Mouse (Mus musculus) heart, adult 8-10 months (tissue): Measurements from ENCODE around the gene Plekhg2. TPM values are rescaled to one million over a fixed set of nuclear protein-coding genes. Genes with fewer than 3 reads are reported as not detected.

Experiments
- DNase-seq: peaks from one replicate; pipeline ENCODE4 v3.0.0; 2022; ENCODE audit warnings: low spot score
- total RNA-seq, 4 experiments: library from RNA; stranded (reverse); gene quantifications; 2 replicates each; pipeline ENCODE4 v1.2.4; 2022

The Plekhg2 gene
- total RNA-seq, 4 experiments from 2014 or later, result 8.9 to 13.2 (median 11.2) TPM

- no peak for DNase-seq
Observed at GRCm38 (mm10) chr7:28367663-28368275, 4.6 kb downstream of the Plekhg2 start.

GRCm38 (mm10) chr7:28362441-28363060 is 9.8 kb downstream of the Plekhg2 start:
- DNase-seq, result no peak

- no peak for DNase-seq
Observed at GRCm38 (mm10) chr7:28361647-28362341, 10.6 kb downstream of the Plekhg2 start.

- DNase-seq, result no peak
Observed at GRCm38 (mm10) chr7:28360291-28360690, 12.1 kb downstream of the Plekhg2 start.

- no peak for DNase-seq
Observed at GRCm38 (mm10) chr7:28359854-28360253, 12.5 kb downstream of the Plekhg2 start.

- DNase-seq, result no peak
Observed at GRCm38 (mm10) chr7:28358431-28358830, 14.0 kb downstream of the Plekhg2 start.

- no peak for DNase-seq
Observed at GRCm38 (mm10) chr7:28357984-28358383, 14.4 kb downstream of the Plekhg2 start.

GRCm38 (mm10) chr7:28356981-28357380 is 15.4 kb downstream of the Plekhg2 start:
- DNase-seq, result peak; percentile 69

GRCm38 (mm10) chr7:28355221-28355620 is 17.2 kb downstream of the Plekhg2 start:
- DNase-seq, result no peak

- DNase-seq, result no peak
Observed at GRCm38 (mm10) chr7:28354596-28354995, 17.8 kb downstream of the Plekhg2 start.

GRCm38 (mm10) chr7:28354113-28354581 is 18.3 kb downstream of the Plekhg2 start:
- no peak for DNase-seq

- DNase-seq, result no peak
Observed at GRCm38 (mm10) chr7:28353267-28353666, 19.1 kb downstream of the Plekhg2 start.

- DNase-seq, result no peak
Observed at GRCm38 (mm10) chr7:28351676-28352191, 20.7 kb downstream of the Plekhg2 start.

GRCm38 (mm10) chr7:28350155-28350883 is 22.1 kb downstream of the Plekhg2 start, which contains the start of gene Rps16:
TSS of gene Rps16 (plus strand) at chr7:28350652.
- peak; percentile 99 for DNase-seq

GRCm38 (mm10) chr7:28348601-28349000 is 23.8 kb downstream of the Plekhg2 start:
- DNase-seq, result no peak

- DNase-seq, result no peak
Observed at GRCm38 (mm10) chr7:28347746-28348145, 24.7 kb downstream of the Plekhg2 start.

GRCm38 (mm10) chr7:28344637-28345036 is 27.8 kb downstream of the Plekhg2 start:
- peak; percentile 53 for DNase-seq

- DNase-seq, result no peak
Observed at GRCm38 (mm10) chr7:28341381-28341780, 31.0 kb downstream of the Plekhg2 start.

- DNase-seq, result peak; percentile 67
Observed at GRCm38 (mm10) chr7:28339213-28339917, 33.0 kb downstream of the Plekhg2 start.

- peak; percentile 97 for DNase-seq
Observed at GRCm38 (mm10) chr7:28338108-28338998, 34.0 kb downstream of the Plekhg2 start, which contains the start of gene Supt5. TSS of gene Supt5 (minus strand) at chr7:28338746.
